Mouse (Mus musculus) neutrophil, adult 5-6 weeks (primary cell): ENCODE measurements around the gene Gfod1. TPM values are rescaled to one million over a fixed set of nuclear protein-coding genes. Genes with fewer than 3 reads are reported as not detected.
A peak's percentile ranks its signal among the peaks of the same experiment; 100 is the strongest.

ENCODE experiments used
- ATAC-seq: fragments of 151-379, 151-347 bp; 2 replicates; pipeline ENCODE4 v1.8.0; 2017; ENCODE audit warnings: mild to moderate bottlenecking, moderate TSS enrichment; ENCODE audit not compliant: insufficient number of reproducible peaks, poor library complexity, low FRiP score, severe bottlenecking; ENCODE audit errors: extremely low read depth
- total RNA-seq: library from RNA; stranded (forward); fragments of 200-1000 nt; gene quantifications from 2 replicates; pipeline ENCODE4 v1.2.3, GENCODE M21; 2017

Gene Gfod1
- total RNA-seq, 1 experiment from 2014 or later = 18.5 TPM

DNA sequence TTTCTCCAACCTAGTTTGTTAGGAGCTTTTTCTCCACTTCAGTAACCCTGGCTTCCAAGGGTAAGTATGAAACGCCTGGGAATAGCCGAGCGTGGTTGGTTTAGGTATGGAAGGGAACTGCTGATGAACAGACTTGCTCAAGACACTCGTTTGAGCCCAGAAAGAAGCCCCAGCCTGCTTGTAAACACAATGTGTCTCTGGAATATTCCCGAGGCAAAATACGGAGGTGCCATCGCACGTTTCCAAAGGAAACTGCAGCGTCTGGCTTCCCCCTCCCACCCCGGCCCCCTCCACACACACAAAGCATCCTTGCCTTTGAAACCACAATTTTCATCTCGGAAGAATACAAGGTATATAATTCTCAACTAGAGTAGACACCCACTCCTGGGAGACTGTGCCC lies 1.7 kb downstream of the Gfod1 start:
- ATAC-seq = no peak

DNA sequence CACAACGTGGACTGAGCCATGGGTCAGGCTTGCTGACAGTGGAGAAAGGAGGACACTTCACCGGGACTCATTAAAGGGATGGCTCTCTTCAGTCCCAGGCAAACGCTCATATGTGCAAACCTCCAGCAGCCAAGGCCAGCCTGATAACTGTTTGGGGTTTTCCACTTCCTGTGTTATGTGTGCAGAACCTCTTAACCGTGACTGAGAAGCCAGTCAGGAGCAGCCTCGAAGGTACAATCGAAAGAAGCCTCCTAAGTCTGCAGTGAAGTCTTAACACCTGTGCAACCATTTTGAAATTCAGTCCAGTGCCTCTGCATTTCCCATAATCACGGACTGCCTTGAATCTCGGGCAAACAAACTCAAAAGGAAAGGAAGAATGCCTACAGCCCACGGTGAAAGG lies 3.1 kb downstream of the Gfod1 start:
- no peak; the same call in 1 of the 2 replicates for ATAC-seq

DNA sequence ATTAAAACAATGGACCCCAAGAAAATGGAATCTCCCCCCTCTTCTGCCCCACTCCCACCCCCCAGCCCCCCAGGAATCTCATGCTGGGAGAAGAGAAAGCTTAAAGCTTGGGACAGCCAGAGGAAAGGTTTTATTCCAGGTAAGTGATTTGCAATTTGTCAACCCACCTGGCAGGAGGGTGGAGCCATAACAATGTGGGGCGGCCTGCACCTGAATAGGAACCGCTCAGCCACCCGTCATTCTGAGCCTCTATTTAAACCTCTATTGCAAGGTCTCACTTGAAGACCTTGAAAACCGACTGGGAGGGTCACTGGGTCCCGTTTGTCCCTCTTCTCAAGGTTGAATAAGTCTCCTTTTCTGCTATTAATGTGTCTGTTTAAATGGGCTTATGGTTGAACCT lies 3.6 kb downstream of the Gfod1 start:
- no peak for ATAC-seq

DNA sequence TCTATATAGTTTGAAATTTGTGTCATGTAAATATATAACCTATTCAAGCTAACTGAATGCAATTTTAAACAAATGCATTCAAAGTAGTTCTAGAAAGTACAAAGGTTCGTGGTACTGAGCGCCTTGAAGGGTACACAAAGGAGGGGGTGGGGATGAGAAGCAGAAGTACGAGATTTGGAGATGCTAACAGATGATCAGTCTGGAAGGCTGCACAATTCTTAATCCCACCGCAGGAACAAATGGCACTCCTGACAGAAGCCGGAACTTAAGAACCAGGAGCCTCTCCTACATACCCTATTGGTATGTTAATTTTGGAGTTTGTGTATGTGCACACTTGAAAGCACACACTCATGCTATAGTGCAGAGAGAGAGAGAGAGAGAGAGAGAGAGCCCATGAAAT lies 4.8 kb downstream of the Gfod1 start:
- ATAC-seq = no peak

DNA sequence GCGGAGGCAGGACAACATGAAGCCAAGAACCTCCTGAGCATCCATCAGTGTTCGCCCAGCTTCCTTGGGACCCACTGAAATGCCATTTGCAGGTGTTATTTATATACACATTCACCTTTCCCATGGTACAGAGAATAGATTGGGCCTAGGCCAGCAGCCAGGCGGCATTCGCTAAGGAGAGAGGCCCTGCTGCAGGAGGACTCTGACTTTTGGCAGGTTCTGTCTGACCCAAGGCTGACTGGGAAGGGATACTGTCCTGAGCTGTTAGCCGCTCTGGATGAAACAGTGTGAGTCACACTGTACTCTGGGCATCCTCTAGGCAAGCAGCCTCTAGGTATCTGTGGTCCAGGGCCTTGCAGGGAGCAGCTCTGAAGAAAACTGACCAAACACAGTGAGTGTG lies 6.4 kb downstream of the Gfod1 start:
- no peak for ATAC-seq

DNA sequence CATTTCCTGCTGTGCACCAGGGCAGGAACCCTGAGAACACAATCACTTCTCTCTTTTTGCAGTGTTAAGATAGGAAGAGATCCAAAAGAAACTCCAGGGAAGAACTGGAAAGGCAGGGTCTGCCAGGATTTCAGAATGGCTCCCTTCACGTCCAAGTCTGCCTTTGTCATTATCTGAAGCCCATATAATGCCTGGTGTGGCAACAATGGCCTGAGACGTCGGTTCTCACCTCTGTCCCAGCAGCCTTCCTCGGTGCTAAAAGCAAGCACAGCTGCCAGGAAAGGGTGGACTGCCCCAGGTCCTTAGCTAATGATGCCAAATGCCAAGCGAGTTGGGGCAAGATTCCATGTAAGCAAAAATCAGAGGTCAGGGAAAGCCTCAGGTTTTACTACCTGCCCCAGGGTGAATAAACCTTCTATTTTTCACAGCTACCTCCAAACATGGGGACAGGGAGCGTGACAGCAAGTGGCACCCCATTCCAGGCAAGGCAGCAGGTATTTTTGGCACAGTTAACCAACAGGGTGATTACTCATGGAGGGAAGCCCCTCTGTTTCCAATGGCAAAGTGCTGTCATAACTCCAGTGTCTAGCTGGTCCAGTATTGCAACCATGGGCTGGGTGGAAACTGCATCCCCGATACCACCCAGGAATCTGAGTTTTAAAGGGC lies 7.7 kb downstream of the Gfod1 start:
- no peak for ATAC-seq

DNA sequence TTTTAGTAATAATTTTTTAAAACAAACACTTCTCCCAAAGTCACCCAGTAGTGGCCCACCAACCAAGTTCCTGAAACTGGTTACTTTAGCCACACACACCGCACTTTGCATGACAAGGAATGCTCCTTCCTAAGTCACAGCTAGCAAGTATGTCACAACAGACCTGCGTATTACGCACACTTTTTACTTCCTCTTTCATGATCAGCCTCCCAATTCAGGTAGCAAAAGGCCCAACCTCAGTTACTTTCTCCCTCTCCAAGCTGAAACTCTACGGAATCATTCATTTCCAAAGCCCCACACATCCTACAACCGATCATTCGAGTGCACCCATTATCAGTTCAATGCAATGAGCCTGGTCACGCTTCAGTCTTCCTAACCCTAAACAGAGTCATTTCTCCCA lies 8.3 kb downstream of the Gfod1 start:
- ATAC-seq = peak; percentile 92

DNA sequence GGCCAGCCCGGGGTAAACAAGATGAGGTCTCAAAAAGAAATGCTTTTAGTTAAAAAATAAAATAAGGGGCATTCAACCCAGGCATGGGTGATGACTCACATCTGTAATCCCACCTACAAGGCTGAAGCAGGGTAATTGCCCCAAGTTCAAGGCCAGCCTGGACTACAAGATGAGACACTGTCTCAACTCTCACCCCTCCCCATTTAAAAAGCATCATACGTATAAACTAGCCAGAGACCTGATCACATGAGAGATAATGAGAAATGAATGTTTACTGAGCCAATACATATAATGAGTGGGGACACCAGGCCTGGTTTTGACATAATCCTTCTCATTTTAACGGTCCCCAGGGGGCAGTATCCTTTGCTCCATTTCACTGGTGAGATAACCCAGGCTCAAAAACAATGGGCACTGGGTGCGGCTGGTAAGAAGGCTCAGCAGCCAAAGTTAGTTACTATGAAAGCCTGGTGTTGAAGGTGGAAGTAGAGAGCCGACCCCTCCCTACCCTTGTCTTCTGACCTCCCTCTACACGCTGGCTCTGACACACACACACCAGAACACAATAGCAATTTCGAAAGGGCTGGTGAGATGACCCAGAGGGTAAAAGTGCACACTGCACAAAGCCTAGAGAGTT lies 8.9 kb downstream of the Gfod1 start:
- ATAC-seq = peak; percentile 40; the same call in 1 of the 2 replicates

DNA sequence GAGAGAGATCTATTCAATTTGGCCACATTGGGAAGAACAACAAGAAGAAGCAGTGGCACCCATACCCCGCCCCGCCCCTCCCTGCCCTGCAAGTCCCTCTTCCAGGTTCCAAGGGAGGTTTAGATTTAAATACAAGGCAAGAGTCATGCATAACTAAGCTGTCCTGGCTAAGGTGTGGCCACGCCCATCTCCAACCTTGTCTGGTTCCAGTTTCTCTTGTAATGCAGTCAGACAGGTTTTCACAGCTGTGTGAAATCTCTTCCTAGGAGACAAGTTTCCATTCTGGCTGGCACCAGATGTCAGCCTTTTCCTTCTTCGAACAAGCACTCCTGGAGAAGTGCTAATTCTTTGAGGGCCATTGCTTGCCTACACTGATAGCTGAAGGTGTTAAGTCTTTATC lies 11.1 kb downstream of the Gfod1 start:
- no peak for ATAC-seq

DNA sequence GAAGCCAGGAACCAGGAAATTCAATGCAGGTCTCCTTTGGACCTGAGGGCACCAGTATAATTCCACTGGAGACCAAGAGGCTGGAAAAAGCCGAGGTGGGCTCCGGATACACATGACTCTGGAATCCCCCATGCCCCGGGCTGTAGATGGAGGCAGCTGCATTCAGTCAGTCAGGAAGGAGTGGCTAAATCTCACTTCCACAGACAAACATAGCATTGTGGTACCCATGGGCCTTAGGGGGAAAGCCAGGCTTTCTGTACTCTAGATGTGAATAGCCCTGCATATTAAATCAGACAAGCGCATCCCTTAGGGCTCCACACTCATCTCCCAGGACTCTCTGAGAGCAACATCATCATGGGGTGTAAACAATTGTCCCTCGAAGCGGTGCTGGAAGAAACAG lies 14.9 kb downstream of the Gfod1 start:
- ATAC-seq = no peak

DNA sequence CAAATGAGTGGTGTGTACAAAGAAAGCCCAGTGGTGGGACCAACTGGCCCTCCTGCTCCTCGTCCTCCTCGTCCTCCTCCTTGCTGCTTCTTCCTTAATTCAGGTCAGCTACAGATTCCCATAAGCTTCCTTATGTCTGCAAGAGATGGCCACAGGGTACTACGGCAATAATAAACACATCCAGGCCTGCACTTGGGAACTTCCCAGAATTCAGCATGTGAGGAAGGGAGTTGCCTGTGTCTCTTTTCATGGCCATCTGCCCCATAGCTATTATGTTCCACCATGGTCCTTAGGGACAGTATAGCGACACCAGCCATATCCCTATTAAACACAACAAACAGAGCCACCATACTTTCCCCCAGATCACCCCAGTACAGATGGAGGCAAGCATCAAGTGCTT lies 15.5 kb downstream of the Gfod1 start:
- ATAC-seq = no peak

DNA sequence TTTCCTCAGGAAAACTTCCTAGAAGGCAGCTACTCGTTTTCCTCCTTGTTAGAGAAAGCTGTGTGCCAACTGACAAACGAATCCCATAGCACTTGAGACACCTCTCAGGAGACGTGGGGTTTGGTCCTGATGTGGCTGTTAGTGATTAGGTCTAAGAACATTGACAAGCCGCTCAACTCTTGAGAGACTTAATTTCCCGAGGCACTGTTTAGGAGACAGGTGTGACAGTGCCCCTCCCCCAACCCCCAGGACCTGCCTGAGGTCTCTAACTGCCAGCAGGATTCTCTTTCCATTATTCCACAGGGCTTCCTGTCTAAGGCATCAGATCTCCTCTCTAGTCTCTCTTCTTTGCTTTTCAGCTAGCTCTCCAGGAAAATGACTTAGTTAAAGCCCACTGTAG lies 15.9 kb downstream of the Gfod1 start:
- ATAC-seq = no peak

DNA sequence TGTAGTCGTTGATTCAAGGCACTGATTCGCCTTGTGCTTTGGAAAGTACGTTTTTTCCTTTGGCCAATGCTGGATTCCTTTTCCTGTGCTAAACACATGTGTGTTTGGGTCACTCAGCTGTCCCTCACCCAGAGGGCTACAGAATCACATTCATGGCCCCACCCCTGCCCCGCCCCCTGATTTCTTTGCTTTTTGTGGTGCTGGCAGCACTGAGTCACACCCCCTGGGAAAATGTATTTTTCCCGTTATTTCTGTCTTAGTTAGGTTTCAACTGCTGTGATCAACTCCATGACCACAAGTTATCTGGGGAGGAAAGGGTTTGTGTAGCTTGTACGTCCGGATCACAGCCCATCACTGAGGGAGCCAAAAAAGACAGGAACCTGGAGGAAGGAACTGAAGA lies 17.1 kb downstream of the Gfod1 start:
- ATAC-seq = no peak

DNA sequence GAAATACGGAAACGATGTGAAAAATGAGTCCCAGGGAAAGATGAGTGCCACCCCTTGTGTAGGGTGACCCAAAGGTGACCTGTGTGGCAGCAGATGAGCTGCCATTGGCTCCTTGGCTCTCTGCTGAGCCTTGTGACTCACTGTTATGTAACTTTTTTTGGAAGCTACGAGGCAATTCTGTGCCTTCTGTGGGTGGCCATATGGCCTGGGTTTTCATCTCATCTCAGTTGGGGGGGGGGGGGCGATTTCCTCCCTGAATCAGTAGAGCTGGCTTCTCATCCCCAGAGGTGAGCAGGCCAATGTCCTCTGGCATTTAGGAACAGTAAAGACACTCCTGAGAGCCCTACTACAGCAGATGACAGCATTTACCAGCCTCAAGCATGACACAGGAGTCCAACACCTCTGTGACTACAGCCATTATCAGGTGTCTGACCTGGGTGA lies 19.2 kb downstream of the Gfod1 start:
- ATAC-seq = 0 out of 2 replicates have a peak, but pooled peaks have one; percentile 26

DNA sequence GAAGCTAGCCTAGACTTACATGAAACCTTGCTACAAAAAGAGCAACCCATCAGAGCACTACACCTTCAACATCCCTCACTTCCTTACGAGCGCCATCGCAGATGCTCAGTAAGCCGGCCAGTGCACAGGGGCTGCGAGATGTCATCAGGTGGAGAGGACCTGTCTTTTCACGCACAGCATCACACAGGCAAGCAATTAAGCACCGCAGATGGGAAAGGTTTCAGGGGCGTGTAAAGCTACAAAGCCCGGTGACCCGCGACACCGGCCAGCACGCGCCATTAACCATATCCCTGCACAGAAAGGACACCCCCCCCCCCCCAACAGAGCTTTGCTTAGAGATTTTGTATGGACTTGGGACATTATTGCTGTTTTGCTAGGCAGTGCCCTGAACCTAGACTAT lies 30.1 kb downstream of the Gfod1 start:
- ATAC-seq = no peak

DNA sequence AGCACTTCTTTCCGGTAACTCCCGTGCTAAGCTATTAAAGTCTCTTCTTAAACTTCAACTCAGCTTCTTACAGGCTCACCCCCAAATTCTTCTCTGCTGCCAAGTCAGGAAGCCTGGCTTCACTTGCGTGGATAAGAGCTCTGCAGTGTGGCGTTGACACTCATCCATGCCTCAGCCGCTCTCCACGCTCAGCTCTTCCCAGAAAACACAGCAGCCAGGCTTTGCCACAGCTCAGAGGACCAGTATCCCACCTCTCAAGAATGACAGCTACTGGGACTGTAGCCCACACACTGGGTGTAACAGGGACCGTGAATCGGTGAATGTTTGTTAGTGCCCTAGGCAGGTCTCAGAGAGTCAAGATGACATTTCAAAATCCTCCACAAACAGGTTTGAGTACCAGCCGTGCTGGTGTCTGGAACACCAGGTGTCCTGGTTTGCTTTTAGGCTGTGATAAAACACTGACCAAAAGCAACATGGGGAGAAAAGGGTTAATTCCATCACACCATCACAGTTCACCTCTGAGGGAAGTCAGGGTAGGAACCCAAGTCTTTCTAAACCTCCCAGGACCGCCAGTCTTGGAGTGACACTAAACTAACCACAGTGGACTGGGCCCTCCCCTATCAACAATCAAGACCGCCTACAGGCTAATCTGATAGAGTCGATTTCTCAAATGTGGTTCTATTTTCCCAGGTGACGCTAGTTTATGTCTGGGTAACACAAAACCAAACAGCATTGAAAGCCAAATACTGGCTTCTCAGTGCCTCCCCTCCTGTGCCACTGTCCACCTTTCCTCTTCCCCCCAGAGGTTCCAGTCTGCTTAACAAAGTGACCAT lies 31.5 kb downstream of the Gfod1 start:
- ATAC-seq = no peak

DNA sequence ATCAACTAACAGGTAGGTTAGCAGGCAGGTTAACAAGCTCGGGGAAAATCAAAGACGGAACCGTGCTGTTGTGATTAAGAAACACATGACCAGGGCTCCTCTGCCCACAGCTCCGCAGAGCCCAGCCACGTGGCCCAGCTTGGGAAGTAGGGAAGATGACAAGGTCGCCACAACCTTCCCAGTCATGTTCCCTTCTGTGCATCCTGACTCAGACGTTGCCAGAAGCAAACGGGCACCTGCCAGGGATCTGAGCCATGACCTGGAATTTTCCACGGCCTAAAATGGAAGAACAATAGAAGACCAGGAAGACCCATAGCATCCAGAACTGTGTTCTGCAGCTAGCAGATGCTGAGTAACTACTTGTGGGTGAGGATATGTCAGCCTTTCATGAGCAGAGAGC lies 32.5 kb downstream of the Gfod1 start:
- ATAC-seq = no peak

DNA sequence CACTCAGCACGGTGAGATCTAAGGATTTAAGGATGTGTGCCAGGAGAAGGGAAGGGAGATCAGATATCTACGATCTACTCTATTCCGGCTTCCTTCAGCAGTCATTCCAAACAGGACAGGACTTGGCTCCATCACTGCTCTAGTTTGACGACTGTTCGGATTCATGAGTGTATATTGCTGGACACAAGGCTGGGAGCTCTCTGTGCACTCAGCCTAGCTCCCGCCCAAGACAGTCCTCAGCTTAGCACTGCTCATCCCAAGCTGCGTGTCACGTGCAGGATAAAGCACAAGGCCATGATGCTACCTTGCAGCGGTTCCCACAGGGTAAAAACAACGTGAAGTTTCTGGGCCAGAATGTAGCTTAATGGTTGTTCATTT lies 33.8 kb downstream of the Gfod1 start:
- no peak for ATAC-seq

DNA sequence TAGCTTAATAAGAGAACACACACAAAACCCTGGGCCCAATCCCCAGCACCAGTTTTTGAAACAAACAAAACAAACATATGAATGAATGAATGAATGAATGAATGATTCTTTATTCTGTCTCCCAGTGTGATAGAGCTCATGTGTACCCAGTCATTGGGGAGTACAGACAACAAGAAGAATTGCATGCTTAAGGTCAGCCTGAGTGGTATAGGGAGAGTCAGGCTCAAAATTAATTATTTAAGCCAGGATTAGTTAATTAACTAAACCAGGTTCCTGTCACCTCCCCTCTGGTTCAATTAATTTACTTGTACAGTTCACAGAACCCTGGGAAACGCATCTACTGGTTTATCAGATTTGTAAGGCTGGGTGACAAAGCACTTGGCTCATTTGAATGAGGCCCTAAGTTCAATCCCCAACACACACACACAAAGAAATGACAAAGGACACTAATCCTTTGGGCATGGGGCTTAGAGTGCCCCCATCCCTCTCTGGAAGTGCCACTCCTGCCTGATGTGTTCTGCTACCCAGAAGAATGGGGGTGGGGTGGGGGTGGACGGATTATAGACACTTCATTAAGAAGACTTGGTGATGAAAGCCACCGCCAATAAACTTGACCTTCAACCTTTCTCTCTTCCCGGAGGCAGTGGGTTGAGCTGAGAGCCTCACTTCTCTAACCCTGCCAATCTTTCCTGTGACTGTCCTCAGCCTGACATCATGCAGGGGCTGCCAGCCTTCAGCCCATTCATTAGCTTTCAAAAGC lies 34.3 kb downstream of the Gfod1 start:
- ATAC-seq = no peak
